Mouse (Mus musculus) ovary, adult 18-20 months (tissue): ENCODE results near the gene Mt1.
A peak's percentile ranks its signal among the peaks of the same experiment; 100 is the strongest.
"Not testable (repeated sequence)": the region's sequence is repeated elsewhere in the genome, so short reads cannot be mapped to it uniquely, and the experiment has no call there.

Source experiments
- DNase-seq: peaks from one replicate; pipeline ENCODE4 v3.0.0; 2022; ENCODE audit warnings: low spot score, mixed read lengths

The Mt1 gene

DNA sequence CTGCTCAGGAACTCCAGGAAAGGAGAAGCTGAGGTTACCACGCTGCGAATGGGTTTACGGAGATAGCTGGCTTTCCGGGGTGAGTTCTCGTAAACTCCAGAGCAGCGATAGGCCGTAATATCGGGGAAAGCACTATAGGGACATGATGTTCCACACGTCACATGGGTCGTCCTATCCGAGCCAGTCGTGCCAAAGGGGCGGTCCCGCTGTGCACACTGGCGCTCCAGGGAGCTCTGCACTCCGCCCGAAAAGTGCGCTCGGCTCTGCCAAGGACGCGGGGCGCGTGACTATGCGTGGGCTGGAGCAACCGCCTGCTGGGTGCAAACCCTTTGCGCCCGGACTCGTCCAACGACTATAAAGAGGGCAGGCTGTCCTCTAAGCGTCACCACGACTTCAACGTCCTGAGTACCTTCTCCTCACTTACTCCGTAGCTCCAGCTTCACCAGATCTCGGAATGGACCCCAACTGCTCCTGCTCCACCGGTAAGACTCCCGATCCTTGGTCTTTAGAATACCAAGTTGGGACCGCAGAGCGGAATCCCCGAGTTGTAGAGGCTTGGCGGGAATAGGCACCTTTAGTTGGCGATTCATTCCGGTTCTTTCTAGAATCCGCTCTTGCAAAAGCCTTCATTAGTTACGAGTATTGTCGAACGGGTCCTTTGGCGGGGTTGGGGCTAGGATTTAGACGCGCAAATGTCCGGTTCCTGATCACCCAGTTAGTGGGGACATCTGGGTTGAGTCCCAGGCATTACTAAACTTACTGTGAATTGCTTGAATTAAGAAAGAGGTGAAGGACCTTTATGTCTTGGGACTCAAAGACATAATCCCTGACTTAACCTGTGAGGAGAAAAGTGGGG is at the start of gene Mt1:
Mt1 (plus strand) TSS at position 226 of the 856 bp plus-strand sequence.
- DNase-seq, result peak; percentile 95

GRCm38 (mm10) chr8:94129133-94129789 is 49.6 kb upstream of the Mt1 start:
- no peak for DNase-seq

DNA sequence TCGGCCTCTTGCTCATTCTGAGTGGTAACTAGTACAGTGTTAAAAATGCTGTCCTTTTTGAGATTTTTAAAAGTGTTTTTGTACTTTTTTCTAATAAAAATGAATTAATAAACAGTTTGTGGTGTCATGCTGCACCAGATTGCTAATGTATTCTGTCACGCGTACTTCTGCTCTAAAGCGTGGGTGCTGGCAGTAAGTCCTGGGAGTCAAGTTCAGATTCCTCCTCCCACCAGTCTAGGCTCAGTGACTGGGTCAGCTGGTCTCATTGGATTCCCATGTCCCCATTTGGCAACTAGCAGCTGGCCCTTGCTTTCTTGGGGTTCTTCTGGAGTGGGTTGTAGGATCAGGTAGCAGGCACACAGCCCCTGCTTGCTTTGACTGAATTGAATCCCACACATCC is 48.8 kb upstream of the Mt1 start:
- no peak for DNase-seq

DNA sequence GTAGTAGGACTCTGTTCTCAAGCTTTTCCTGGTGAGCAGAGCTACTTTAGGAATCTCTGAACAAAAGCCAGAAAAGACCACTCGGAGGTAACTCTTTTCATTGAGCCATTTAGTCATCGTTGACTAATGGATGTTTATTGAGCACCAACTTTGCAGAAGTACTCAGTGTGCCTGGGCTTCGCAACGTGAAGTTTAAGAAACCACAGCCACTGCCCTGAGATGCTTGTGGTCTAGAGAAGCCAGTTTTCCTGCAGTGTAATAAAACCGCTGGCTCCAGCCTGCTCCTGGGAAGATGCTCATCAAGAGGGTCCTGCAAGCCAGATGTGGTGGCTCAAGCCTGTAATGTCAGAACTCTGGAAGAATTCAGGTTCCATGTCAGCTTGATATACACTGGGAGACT is 46.8 kb upstream of the Mt1 start:
- no peak for DNase-seq

DNA sequence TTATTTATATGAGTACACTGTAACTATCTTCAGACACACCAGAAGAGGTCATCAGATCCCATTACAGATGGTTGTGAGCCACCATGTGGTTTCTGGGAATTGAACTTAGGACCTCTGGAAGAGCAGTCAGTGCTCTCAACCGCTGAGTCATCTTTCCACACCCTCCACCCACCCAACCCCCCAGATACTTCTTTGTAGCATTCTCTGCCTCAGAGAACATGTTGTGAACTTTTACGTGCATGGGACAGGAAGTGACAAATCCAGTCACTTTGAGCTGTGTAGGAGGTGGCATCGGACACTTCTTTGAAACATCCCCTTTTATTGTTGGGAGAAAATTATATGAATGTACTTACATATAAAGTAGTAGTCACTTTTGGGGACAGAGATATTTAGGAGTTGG is 44.3 kb upstream of the Mt1 start:
- DNase-seq, result not testable (repeated sequence)

GRCm38 (mm10) chr8:94135556-94135955 is 43.3 kb upstream of the Mt1 start:
- DNase-seq, result no peak

DNA sequence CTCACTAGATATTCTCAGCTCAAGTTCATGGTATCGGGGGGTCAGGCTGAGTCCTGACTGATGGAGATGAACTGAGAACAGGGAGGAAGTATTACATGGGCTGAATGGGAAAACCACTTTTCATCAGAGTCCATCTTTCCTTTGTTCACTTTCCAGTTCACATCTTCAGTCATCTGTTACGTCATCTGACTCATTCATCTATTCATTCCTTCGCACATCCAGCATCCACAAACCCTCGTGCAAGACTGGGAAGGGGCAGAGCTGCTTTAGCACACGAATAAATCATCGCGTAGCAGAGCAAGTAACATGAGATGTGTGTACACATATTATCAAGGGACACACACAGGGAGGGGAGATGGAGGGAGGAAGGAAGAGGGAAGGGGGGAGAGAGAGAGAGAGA is 42.7 kb upstream of the Mt1 start:
- no peak for DNase-seq

- no peak for DNase-seq
These were observed 41.9 kb upstream of the Mt1 start, which contains the start of gene Mt4 for GRCm38 (mm10) chr8:94136933-94137332. Mt4 (plus strand) TSS chr8:94137197.

- no peak for DNase-seq
These were observed 38.6 kb upstream of the Mt1 start for GRCm38 (mm10) chr8:94140266-94140795.

- DNase-seq, result no peak
These were observed 30.6 kb upstream of the Mt1 start for GRCm38 (mm10) chr8:94148236-94148635.

DNA sequence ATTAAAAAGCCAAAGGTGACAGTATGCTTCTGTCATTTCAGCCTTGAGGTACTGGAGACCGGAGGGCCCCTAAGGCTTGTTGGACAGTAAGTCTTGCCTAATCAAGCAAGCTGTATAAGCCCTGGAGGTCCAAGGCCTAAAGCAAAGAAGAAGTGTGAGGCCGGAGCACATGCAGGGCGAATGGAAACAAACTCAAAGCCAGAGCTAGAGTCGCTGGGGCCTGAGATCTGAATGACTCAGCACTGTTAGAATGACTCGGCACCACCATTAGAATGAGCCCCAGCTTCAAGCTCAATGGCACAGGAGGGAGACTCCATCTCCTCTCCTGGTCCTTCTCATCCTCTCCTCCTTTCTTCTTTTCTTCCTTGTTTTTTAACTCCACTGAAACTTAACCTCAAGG is 28.0 kb upstream of the Mt1 start:
- no peak for DNase-seq

DNA sequence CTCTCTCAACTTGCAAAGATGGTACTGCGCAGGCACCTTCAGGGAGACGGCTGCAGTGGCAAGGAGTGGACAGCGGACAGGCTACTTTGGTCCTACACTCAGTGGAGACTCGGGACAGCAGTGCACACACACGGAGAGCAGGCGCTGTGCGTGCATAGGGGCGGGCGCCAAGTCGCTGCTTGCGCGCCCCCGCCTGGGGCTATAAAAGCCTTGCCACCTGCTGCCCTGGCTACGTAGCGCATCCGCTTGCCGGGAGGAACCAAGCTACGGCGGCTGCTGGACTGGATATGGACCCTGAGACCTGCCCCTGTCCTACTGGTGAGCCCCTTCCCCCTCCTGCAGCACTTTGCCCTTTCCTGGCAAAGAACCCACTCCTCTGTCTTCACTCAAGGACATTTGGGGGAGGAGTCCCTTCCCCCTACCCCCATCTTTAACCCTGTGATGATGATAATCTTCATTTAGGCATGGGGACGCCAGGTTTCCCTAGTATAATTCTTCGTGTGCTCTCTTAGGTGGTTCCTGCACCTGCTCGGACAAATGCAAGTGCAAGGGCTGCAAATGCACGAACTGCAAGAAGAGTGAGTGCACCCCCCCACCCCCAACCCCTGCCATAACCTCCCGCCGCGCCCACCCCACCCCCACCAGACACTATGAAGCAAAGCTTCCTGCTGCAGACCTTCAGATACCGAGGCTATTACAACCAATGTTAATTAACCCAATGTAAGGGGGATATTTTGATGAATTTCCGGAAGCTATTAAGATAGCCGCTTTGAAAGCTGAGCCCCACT is 26.2 kb upstream of the Mt1 start, which contains the start of gene Mt3:
Mt3 (plus strand) TSS at position 95 of the 788 bp plus-strand sequence.
- peak; percentile 63 for DNase-seq

DNA sequence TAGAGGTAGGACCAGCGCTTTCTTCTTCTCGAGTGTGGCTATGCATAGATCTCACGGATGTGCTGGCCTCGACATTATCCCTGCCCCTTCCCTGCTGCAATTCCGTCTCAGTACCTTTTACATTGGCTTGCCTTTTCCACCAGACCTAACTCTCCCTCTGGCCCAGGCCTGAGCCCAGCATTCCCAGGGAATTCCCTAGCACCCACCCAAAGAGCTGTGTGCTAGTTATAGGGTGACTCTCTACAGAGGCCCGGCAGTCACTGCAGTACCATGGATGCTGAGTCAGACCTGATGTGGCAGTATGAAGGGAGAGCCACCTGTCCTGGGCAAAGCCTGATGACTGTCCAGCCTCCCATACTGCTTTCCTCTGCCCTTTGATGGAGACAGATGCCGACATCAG is 25.4 kb upstream of the Mt1 start:
- DNase-seq, result no peak

DNA sequence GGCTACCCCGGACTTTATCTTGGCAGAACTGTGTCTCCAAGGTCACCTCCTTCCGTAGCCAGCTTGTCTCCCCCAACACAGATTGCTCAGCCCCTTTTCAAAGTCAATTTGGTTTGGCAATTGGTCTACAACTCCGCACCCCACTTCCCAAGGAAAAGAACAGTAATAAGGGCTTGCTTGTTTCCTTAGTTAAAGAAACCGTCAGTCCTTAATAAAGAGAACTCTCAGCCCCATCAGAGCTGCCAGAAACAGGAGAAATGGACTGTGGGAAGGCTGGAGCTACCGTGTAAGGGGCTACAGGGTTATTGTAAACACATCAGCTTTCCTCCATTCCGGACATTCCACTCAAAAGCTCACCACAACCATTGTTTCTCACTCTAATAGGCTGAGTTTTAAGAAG is 24.3 kb upstream of the Mt1 start:
- no peak for DNase-seq

DNA sequence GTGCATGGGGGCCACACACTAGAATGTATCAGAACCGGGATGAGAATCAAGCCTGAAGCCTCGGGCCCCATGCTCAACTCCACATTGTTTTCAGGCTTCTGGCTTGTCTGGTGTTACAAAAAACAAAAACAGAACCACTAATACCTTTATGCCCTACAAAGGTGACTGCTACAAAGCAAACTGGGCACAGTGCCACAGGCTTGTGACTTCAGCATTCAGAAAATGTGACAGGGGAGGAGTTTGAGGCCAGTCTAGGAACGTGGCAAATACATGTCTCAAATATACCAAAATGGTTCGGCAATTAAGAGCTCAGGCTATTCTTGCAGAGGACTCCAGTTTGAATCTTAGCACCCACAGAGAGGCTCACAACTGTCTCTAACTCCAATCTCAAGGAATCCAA is 22.8 kb upstream of the Mt1 start:
- DNase-seq, result no peak

DNA sequence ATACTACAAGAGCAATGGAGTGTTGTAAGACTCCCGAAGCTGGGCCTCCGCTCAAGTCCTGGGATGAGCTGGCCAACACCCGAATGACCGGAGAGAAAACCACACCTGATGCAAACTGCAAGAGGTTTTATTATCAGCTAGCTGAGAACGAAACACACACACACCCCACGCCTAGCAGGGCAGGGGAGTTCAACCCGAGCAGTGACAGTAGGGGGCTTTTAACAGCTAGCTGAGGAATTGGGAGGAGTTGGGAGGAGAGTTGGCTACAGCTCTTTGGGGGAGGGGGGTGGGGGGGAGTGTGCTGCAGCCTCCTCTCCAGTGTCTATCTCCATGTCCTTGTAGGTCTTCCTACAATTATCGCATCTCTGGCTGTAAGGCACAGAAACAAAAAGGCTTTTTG is 13.1 kb upstream of the Mt1 start:
- DNase-seq, result not testable (repeated sequence)

DNA sequence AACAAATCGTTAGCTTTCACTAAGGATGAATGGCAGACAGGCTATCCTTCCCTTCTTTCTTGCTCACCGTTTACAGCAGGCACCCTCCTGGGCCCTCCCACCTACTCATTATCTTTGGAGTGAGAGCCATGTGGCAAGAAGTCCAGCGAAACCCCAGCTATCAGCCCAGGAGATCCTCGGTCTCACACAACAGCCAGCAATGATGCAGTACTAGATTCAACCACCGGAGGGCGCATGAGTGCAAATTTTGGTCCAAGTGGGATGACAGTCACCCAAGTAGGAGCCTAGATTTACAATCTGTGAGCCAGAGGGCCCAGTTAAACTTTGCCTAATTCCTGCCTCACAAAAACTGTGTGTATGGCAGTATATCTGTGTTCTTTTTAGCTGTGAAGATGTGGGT is 11.6 kb upstream of the Mt1 start:
- peak; percentile 69 for DNase-seq

DNA sequence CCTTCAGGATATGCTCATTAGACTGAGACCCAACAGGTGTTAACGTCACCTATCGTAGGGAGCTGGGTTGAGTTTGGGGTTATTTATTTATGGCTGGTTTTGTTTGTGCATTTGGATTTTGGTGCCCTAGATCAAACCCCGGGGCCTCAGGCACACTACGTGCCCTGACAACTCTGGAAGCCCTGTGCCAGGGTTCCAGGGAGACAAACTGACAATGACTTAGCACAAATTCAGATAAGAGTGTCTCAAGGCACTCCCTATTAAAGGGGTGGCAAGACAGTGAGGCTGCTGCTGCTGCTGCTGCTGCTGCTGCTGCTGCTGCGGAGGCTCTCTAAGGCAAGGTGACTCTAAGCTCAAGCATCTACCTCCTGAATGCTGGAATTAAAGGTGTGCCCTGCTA is 9.3 kb upstream of the Mt1 start:
- DNase-seq, result no peak

- DNase-seq, result no peak
These were observed 7.5 kb upstream of the Mt1 start for GRCm38 (mm10) chr8:94171321-94171755.

- DNase-seq, result peak; percentile 89
These were observed 6.6 kb upstream of the Mt1 start, which contains the start of gene Mt2 for GRCm38 (mm10) chr8:94172075-94172808. Mt2 (plus strand) TSS chr8:94172664.
